Mouse (Mus musculus): Measurements from ENCODE around the gene Epha3.

DNA sequence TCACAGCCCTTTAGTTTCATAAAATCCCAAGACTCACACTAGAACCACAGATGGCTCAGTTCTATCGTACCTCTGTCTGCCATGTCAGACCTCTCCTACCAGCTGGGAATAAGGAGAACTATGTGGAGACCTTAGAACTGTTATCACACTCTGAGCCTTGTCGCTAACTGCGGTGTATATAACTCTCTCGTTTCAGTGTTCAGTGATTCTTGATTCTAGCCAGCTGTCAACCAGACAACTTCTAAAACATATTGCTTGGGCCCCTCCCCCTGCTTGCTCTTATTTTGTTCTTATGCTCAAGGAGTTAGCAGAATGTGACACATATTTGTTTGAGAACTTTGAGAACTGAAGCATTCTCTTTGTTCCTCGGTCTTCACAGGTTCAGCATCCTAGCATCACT lies 83.8 kb downstream of the Epha3 start:
- TF ChIP-seq CTCF (IDR thresholded peaks at IDR 0.05; ENCODE audit: extremely low read depth, insufficient read depth, insufficient read length, insufficient replicate concordance) (no peak), POLR2A (IDR thresholded peaks at IDR 0.05; ENCODE audit: low read depth, low read length) (no peak)
